Mouse (Mus musculus) heart, embryonic 13.5 days (tissue): Measurements from ENCODE around the gene Foxn1. TPM values are rescaled to one million over a fixed set of nuclear protein-coding genes. Genes with fewer than 3 reads are reported as not detected.

Experiments used
- ATAC-seq: fragments of 200-750 bp; cut with Nextera tagmentation; 2 replicates; pipeline ENCODE4 v1.8.0; 2017; ENCODE audit warnings: moderate TSS enrichment; ENCODE audit not compliant: insufficient number of reproducible peaks, low FRiP score, low TSS enrichment; ENCODE audit errors: extremely low read depth
- H3K27ac ChIP-seq: fragments of 300-500 bp; sonication (generic); replicated peaks from 2 replicates; pipeline ENCODE4 v1.5.1; 2015; ENCODE audit warnings: moderate library complexity, mild to moderate bottlenecking, inconsistent platforms
- H3K27me3 ChIP-seq: fragments of 300-500 bp; sonication (generic); replicated peaks from 2 replicates; pipeline ENCODE4 v1.6.1; 2015; ENCODE audit warnings: mild to moderate bottlenecking, inconsistent platforms
- H3K36me3 ChIP-seq: fragments of 300-500 bp; sonication (generic); 2 replicates; pipeline ENCODE4 v1.6.1; 2015; ENCODE audit warnings: mild to moderate bottlenecking, inconsistent platforms
- H3K4me1 ChIP-seq: fragments of 300-500 bp; sonication (generic); 2 replicates; pipeline ENCODE4 v1.6.1; 2015; ENCODE audit warnings: inconsistent platforms
- H3K4me2 ChIP-seq: fragments of 300-500 bp; sonication (generic); 2 replicates; pipeline ENCODE4 v1.6.1; 2015; ENCODE audit warnings: inconsistent platforms, mild to moderate bottlenecking, moderate library complexity
- H3K4me3 ChIP-seq: fragments of 300-500 bp; sonication (generic); 2 replicates; pipeline ENCODE4 v1.5.1; 2015; ENCODE audit warnings: moderate library complexity, mild to moderate bottlenecking, inconsistent platforms
- H3K9ac ChIP-seq: fragments of 300-500 bp; sonication (generic); 2 replicates; pipeline ENCODE4 v1.6.1; 2015; ENCODE audit warnings: inconsistent platforms, mild to moderate bottlenecking, moderate library complexity
- H3K9me3 ChIP-seq: fragments of 300-500 bp; sonication (generic); 2 replicates; pipeline ENCODE4 v1.6.1; 2016; ENCODE audit warnings: inconsistent platforms
- WGBS: fragments of 180-500 bp; shearing (Covaris S2); methylation state at CpG from one replicate; pipeline ENCODE4 v1.1.7; 2015; ENCODE audit warnings: mixed read lengths; 5-methylcytosine and 5-hydroxymethylcytosine counted together
- polyA plus RNA-seq: library from polyadenylated mRNA; unstranded; fragments of >200 nt; fragmentation: Nextera tagmentation; extraction: Ambion mirVana; gene quantifications from 2 replicates; pipeline ENCODE4 v1.2.1, GENCODE M21; 2015

Foxn1 gene
- polyA plus RNA-seq, 1 experiment from 2014 or later = 0.44 TPM

DNA sequence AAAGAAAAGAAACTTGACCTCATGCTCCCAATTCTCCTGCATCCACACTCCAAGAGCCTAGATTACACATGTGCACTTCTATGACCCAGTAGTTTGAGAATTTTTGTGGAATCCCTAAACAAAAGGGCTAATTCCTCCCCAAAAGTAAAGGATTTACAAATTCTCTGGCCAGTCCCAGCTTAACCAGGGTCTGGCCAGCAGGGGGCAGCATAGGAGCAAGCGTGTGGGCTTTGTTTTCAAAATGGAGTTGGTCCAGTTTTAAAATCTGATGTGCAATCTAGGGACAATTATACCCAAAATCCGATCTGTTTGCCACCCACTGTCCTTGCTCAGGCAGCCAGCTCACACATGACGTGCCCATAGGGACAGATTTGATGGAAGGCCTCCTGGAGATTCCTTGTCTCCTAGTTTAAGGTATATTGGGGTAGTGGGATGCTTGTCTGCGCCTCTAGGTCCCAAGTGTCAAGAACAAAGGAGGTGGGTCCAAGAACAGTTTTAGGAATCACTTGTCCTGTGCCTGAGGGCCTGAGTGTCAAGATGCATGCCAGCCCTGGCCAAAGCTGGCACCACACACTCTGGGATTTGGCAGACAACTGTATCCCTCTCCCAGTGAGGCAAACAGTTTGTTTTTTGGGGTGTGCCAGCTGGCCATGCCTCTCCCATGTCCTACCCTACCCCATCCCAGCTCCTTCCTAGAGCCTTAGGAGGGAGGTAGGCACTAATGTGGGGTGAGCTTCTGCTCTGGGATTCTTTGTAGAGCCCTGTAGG lies 30.7 kb downstream of the Foxn1 start:
- no peak overlapping the region for H3K4me2 ChIP-seq
- H3K4me3 ChIP-seq = no peak overlapping the region
- H3K27ac ChIP-seq = no peak overlapping the region
- no peaks in the 10 kb centered on the region for H3K36me3 ChIP-seq
- no peak overlapping the region for H3K9ac ChIP-seq
- H3K4me1 ChIP-seq = no peaks in the 10 kb centered on the region
- WGBS = 32% methylated on average over 4 of the region's 4 CpGs
- H3K27me3 ChIP-seq = peaks cover 25% of the 10 kb centered on the region
- H3K9me3 ChIP-seq = no peaks in the 10 kb centered on the region
- no peak for ATAC-seq

DNA sequence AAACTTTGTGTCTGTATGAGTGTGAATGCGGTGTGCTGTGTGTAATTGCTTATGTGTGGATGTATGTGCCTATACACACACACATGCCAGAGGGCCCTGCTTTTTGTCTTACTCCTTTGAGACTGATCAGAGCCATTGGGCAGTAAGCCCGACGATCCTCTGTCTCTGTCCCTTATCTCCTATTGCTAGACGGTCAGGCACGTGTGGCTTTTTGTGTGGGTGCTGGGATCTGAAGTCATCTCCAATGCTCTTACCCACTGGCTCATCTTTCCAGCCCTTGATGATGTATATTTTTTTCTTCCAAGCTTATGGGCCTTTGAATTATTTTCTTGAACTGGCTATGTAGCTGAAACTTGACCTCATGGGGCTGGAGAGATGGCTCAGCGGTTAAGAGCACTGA lies 31.5 kb downstream of the Foxn1 start:
- ATAC-seq = no peak
- no peak overlapping the region for H3K9ac ChIP-seq
- H3K27me3 ChIP-seq = peaks cover 25% of the 10 kb centered on the region
- 54% methylated on average over 6 of the region's 6 CpGs for WGBS
- H3K4me1 ChIP-seq = peaks cover 3% of the 10 kb centered on the region
- H3K4me3 ChIP-seq = no peak overlapping the region
- H3K27ac ChIP-seq = no peak overlapping the region
- no peaks in the 10 kb centered on the region for H3K36me3 ChIP-seq
- H3K9me3 ChIP-seq = no peaks in the 10 kb centered on the region
- no peak overlapping the region for H3K4me2 ChIP-seq

GRCm38 (mm10) chr11:78353081-78353480 lies 33.3 kb downstream of the Foxn1 start:
- ATAC-seq = no peak
- no peak overlapping the region for H3K27ac ChIP-seq
- H3K4me3 ChIP-seq = no peak overlapping the region
- WGBS = 65% methylated on average over 1 of the region's 1 CpGs
- peaks cover 11% of the 10 kb centered on the region for H3K36me3 ChIP-seq
- H3K27me3 ChIP-seq = peaks cover 11% of the 10 kb centered on the region; the same call in 1 of the 2 replicates
- no peak overlapping the region for H3K9ac ChIP-seq
- H3K4me2 ChIP-seq = no peak overlapping the region
- H3K9me3 ChIP-seq = no peaks in the 10 kb centered on the region
- H3K4me1 ChIP-seq = peaks cover 17% of the 10 kb centered on the region

DNA sequence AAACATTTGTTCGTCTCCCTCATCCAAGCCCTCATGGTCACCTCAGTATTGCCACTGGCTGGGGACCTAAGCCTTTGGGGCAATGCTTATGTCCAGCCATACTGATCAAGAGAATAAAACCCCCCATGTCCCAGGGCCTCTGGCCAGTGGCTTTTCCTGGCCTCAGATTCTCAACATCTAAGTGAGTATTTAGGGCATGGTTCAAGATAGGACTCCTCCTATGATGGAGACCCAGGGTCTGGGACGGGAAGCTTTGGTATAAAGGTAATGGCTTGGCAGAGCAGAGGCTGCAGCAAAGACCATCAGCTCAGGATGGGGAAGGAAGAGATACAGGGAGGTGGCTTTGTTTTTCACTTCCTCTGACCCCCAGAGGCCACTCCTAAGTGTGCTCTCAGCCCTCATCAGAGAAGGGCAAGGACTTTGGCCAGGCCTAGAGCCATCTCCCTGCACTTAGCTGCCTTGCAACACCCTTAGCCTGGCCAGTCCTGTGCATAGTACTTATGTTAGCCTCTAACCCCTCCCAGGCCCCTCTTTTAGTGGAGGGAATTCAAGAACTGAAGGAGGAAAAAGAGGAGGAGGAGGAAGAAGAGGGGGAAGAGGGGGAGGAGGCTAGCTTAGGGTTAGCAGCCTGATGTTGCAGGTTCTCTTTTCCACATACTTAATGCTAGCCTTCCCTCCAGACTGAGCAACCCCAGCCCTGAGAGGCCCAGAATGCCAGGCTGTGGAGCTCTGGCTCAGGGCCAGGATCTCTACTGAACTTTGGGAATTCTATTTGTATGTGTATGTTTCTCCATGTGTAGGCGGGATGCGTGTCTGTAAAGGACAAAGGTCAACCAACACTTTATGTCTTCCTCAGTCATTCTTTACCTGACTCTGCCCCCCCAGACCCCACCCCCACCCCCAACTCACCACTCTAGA lies 36.7 kb downstream of the Foxn1 start:
- peak overlapping the region; percentile 33; the same call in 1 of the 2 replicates for H3K9ac ChIP-seq
- H3K27ac ChIP-seq = peak overlapping the region; percentile 49
- H3K36me3 ChIP-seq = peaks cover 19% of the 10 kb centered on the region
- H3K4me2 ChIP-seq = no peak overlapping the region
- no peak for ATAC-seq
- peaks cover 43% of the 10 kb centered on the region for H3K4me1 ChIP-seq
- H3K4me3 ChIP-seq = no peak overlapping the region
- no peaks in the 10 kb centered on the region for H3K27me3 ChIP-seq
- 65% methylated on average over 4 of the region's 4 CpGs for WGBS
- no peaks in the 10 kb centered on the region for H3K9me3 ChIP-seq

DNA sequence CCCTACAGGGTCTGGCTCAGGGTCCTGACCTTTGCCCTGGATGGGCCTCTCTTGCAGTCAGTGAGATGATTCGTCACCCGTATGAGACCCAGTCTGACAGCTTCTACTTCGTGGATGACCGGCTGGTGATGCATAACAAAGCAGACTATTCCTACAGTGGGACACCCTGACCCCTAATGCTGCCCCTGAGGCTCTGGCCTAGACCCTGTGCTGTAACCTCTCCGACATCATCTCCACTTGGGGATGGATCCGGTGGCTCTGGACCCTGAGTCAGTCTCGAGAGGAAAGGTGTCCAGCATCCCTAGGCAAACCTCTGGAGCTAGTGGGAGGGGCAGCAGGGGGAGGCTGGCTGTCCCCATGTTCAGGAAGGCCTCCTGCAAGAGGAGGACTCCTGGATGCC lies 37.9 kb downstream of the Foxn1 start:
- no peak overlapping the region for H3K4me2 ChIP-seq
- H3K27me3 ChIP-seq = no peaks in the 10 kb centered on the region
- WGBS = 61% methylated on average over 7 of the region's 7 CpGs
- H3K4me3 ChIP-seq = no peak overlapping the region
- no peaks in the 10 kb centered on the region for H3K9me3 ChIP-seq
- H3K27ac ChIP-seq = no peak overlapping the region
- ATAC-seq = no peak
- H3K4me1 ChIP-seq = peaks cover 53% of the 10 kb centered on the region
- peak overlapping the region; percentile 1; the same call in 1 of the 2 replicates for H3K9ac ChIP-seq
- peaks cover 19% of the 10 kb centered on the region for H3K36me3 ChIP-seq

DNA sequence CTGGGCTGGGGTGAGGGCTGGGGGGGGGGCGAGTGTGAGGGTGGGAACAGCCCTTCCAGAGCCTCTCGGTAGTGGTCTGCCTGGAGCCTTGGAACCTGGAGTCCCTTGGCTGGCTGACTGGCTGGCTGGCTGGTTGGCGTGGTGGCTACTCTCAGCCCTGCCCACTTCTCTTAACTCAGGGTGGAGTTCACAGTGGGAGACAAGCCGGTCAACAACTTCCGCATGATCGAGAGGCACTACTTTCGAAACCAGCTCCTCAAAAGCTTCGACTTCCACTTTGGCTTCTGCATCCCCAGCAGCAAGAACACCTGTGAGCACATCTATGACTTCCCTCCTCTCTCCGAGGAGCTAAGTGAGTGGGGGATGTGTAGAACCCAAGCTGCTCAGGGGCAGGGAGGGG lies 38.5 kb downstream of the Foxn1 start:
- Histone ChIP-seq H3K9ac (no peak overlapping the region), H3K4me2 (no peak overlapping the region), H3K27ac (no peak overlapping the region), H3K9me3 (no peaks in the 10 kb centered on the region), H3K36me3 (peaks cover 19% of the 10 kb centered on the region), H3K27me3 (no peaks in the 10 kb centered on the region), H3K4me1 (peaks cover 55% of the 10 kb centered on the region), H3K4me3 (no peak overlapping the region)
- no peak for ATAC-seq
- WGBS = 81% methylated on average over 8 of the region's 9 CpGs

DNA sequence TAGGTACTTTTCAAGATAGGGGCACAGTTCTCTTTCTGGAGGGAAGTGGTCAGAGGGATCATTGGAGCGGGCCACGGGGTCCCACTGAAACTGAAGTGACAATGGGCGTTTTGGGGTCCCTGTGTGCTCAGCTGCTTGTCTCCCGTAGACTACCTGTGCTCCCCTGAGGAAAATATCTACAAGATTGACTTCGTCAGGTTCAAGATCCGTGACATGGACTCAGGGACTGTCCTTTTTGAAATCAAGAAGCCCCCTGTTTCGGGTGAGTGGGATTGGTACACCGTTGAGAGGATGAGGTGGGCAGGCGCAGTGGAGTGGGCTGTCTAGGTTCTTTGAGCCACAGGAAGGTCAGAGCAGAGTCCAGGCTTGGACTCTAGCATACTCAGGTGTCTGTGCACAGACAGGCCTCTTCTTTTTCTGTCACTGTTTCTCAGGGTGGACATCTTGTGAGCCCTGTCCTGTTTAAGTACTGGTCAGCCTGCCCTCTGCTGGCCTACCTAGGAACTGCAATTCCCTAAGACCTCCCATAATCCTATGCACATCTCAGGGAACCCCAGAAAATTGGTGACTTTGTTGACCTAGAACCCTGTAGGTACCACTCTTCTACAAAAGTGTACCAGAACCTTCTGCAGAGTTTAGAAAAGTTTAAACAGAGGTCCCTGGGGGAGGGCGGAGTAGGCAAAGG lies 39.1 kb downstream of the Foxn1 start:
- Histone ChIP-seq H3K9me3 (no peaks in the 10 kb centered on the region), H3K27me3 (no peaks in the 10 kb centered on the region), H3K4me2 (no peak overlapping the region), H3K4me1 (peaks cover 59% of the 10 kb centered on the region), H3K36me3 (peaks cover 19% of the 10 kb centered on the region), H3K27ac (no peak overlapping the region), H3K4me3 (no peak overlapping the region), H3K9ac (no peak overlapping the region)
- no peak for ATAC-seq
- WGBS = 91% methylated on average over 10 of the region's 10 CpGs

- peak overlapping the region; percentile 42; the same call in 1 of the 2 replicates for H3K9ac ChIP-seq
Measured at GRCm38 (mm10) chr11:78346326-78347069, 39.9 kb downstream of the Foxn1 start.

GRCm38 (mm10) chr11:78345801-78346200 lies 40.6 kb downstream of the Foxn1 start:
- 60% methylated on average over 7 of the region's 7 CpGs for WGBS
- Histone ChIP-seq H3K27ac (peak overlapping the region; percentile 88), H3K9ac (peak overlapping the region; percentile 96), H3K9me3 (no peaks in the 10 kb centered on the region), H3K4me1 (peaks cover 59% of the 10 kb centered on the region), H3K27me3 (no peaks in the 10 kb centered on the region), H3K36me3 (peaks cover 27% of the 10 kb centered on the region), H3K4me3 (no peak overlapping the region), H3K4me2 (peak overlapping the region; percentile 94; the same call in 1 of the 2 replicates)
- ATAC-seq = no peak

More at GRCm38 (mm10) chr11:78346326-78347069, 39.9 kb downstream of the Foxn1 start:
- no peak for ATAC-seq
- H3K4me2 ChIP-seq = no peak overlapping the region
- no peaks in the 10 kb centered on the region for H3K27me3 ChIP-seq
- H3K27ac ChIP-seq = 0 out of 2 replicates have a peak overlapping the region, but pooled peaks have one; percentile 18
- no peak overlapping the region for H3K4me3 ChIP-seq
- peaks cover 20% of the 10 kb centered on the region for H3K36me3 ChIP-seq
- WGBS = 77% methylated on average over 6 of the region's 6 CpGs
- no peaks in the 10 kb centered on the region for H3K9me3 ChIP-seq
- H3K4me1 ChIP-seq = peaks cover 59% of the 10 kb centered on the region

GRCm38 (mm10) chr11:78344890-78345715 lies 41.3 kb downstream of the Foxn1 start:
- WGBS = 31% methylated on average over 8 of the region's 8 CpGs
- peak overlapping the region; percentile 96 for H3K9ac ChIP-seq
- peak overlapping the region; percentile 94 for H3K4me3 ChIP-seq
- peak overlapping the region; percentile 88 for H3K27ac ChIP-seq
- no peaks in the 10 kb centered on the region for H3K27me3 ChIP-seq
- H3K4me2 ChIP-seq = peak overlapping the region; percentile 94
- ATAC-seq = no peak
- H3K4me1 ChIP-seq = peaks cover 57% of the 10 kb centered on the region
- H3K36me3 ChIP-seq = peaks cover 34% of the 10 kb centered on the region
- no peaks in the 10 kb centered on the region for H3K9me3 ChIP-seq
